Mouse (Mus musculus): Measurements from ENCODE around the gene Slpi. TPM values are rescaled to one million over a fixed set of nuclear protein-coding genes. Genes with fewer than 3 reads are reported as not detected.

The Slpi gene
- total RNA-seq (2014; rRNA removed), result 0.94 and 1.4 TPM in 2 replicates
- 4.5 and 5.7 TPM in 2 replicates for polyA plus RNA-seq (2012; rRNA removed)

DNA sequence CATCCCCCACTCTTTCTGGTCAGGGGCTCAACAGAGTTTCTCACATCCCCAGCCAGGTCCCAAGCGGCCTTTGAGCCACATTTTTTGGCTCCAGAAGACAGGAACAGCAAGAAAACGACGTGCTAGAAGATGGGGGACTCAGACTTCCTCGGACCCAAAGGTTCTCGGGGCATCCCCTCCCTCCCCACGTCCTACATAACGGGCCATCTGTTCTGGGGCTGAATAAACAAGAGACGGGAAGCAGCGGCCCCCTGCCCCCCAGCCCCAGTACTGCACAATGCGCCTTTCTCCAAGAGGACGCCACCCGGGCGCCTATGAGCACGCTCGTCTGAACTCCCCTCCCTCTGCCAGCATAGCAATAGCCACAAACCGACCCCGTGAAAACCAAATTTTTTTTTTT lies at the start of gene Slpi:
Gene Slpi (minus strand): TSS at position 76 of the 400 bp plus-strand sequence.
- Histone ChIP-seq H3K79me2 (ENCODE audit: control insufficient read depth, insufficient read depth, low read length) (no peaks in the 10 kb centered on the region), H3K27me3 (ENCODE audit: control insufficient read depth, insufficient read depth, low read length) (no peaks in the 10 kb centered on the region), H3K36me3 (ENCODE audit: control insufficient read depth, insufficient read depth, low read length) (no peaks in the 10 kb centered on the region), H3K4me1 (ENCODE audit: control insufficient read depth, insufficient read depth, low read length) (no peaks in the 10 kb centered on the region), H3K27ac (replicated peaks; ENCODE audit: insufficient read depth, low read depth, low read length) (no peak within 1 kb of the TSS), H3K4me3 (ENCODE audit: insufficient read depth, low read depth, low read length) (peak within 1 kb of the TSS; percentile 47; the same call in 1 of the 2 replicates), H3K9ac (ENCODE audit: low read depth, low read length) (no peak within 1 kb of the TSS)
- TF ChIP-seq POLR2A (IDR thresholded peaks at IDR 0.05; ENCODE audit: extremely low read depth, insufficient read depth, low read length) (no peak), CTCF (IDR thresholded peaks at IDR 0.05; ENCODE audit: low read depth, low read length) (no peak)
- WGBS, result 4% methylated on average over 17 of the region's 17 CpGs
- DNase-seq (ENCODE audit: extremely low read depth, low read depth, low spot score), result no peak

DNA sequence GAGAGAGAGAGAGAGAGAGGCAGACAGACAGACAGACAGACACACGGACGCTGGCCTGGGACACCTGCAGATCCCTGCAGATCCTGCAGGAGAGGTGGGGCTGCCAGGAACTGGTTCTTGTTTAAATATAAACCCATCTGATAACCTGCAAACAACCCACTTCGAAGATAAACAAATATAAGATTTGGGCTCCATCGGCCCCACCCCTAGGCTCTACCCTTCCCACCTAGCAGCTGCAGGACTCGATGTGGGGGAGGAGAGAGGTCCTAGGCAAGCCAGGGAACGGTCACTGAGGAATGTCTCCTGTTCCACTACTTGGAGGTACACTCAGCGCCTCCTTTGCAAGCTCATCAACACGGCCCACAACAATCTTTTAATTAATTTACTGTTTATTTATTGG lies 49.4 kb upstream of the Slpi start:
- H3K27ac ChIP-seq (replicated peaks; ENCODE audit: insufficient read depth, low read depth, low read length), result peak overlapping the region; percentile 59
- peak; percentile 87 for DNase-seq (ENCODE audit: extremely low read depth, low read depth, low spot score)

DNA sequence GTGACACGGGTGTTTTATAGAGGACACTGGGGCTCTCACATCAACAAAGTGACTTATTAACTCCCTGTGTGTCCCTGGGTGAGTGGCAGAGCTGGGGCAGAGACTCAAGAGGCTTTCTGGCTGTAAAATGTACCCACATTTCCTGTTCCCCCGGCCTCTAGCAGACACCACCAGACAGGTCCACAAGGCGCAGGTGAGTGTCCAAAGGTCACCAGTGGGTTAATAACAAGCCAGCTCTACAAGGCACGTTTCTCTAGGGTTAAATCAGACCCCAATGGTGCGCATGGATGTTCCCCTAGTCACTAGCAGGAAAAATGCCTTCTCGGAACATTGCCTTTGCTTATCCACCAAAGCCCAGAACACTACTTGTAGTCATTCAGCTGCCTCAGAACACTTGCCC lies 48.8 kb upstream of the Slpi start:
- H3K27ac ChIP-seq (replicated peaks; ENCODE audit: insufficient read depth, low read depth, low read length), result peak overlapping the region; percentile 59
- H3K27me3 ChIP-seq (ENCODE audit: control insufficient read depth, insufficient read depth, low read length), result no peaks in the 10 kb centered on the region
- peaks cover 18% of the 10 kb centered on the region; the same call in 1 of the 2 replicates for H3K36me3 ChIP-seq (ENCODE audit: control insufficient read depth, insufficient read depth, low read length)
- H3K79me2 ChIP-seq (ENCODE audit: control insufficient read depth, insufficient read depth, low read length), result peaks cover 49% of the 10 kb centered on the region
- TF ChIP-seq CTCF (IDR thresholded peaks at IDR 0.05; ENCODE audit: low read depth, low read length) (no peak), POLR2A (IDR thresholded peaks at IDR 0.05; ENCODE audit: extremely low read depth, insufficient read depth, low read length) (no peak)
- H3K4me3 ChIP-seq (ENCODE audit: insufficient read depth, low read depth, low read length), result peak overlapping the region; percentile 75; the same call in 1 of the 2 replicates
- DNase-seq (ENCODE audit: extremely low read depth, low read depth, low spot score), result peak; percentile 76
- 23% methylated on average over 6 of the region's 6 CpGs for WGBS
- peak overlapping the region; percentile 60 for H3K9ac ChIP-seq (ENCODE audit: low read depth, low read length)
- H3K4me1 ChIP-seq (ENCODE audit: control insufficient read depth, insufficient read depth, low read length), result peaks cover 31% of the 10 kb centered on the region

More for the DNA sequence above, 49.4 kb upstream of the Slpi start:
- Histone ChIP-seq H3K9ac (ENCODE audit: low read depth, low read length) (peak overlapping the region; percentile 60), H3K4me1 (ENCODE audit: control insufficient read depth, insufficient read depth, low read length) (peaks cover 26% of the 10 kb centered on the region), H3K79me2 (ENCODE audit: control insufficient read depth, insufficient read depth, low read length) (peaks cover 50% of the 10 kb centered on the region), H3K27me3 (ENCODE audit: control insufficient read depth, insufficient read depth, low read length) (no peaks in the 10 kb centered on the region), H3K36me3 (ENCODE audit: control insufficient read depth, insufficient read depth, low read length) (peaks cover 18% of the 10 kb centered on the region; the same call in 1 of the 2 replicates), H3K4me3 (ENCODE audit: insufficient read depth, low read depth, low read length) (peak overlapping the region; percentile 75)
- 18% methylated on average over 8 of the region's 8 CpGs for WGBS
- 0 out of 2 replicates have a peak, but pooled peaks have one; percentile 6 for TF ChIP-seq CTCF (IDR thresholded peaks at IDR 0.05; ENCODE audit: low read depth, low read length)
- TF ChIP-seq POLR2A (IDR thresholded peaks at IDR 0.05; ENCODE audit: extremely low read depth, insufficient read depth, low read length), result no peak

DNA sequence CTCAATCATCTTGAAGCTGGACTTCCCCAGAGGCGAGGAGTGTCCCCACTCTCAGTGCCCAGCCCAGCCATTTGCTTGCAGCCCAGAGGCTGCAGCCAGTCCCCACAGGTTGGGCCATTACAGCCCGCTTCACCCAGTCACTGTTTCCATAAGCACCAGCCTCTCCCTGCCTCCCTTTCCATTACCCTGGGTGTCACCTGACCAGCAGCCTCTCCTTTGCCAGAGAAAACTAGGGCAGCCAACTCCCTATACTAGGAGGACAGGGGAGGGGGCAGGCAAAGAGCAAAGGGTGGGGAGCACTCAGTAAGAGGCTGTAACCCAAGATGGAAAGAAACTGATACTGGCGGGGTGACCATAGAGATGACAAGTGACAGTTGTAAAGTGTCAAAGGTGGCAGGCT lies 48.1 kb upstream of the Slpi start:
- Histone ChIP-seq H3K36me3 (ENCODE audit: control insufficient read depth, insufficient read depth, low read length) (peaks cover 18% of the 10 kb centered on the region; the same call in 1 of the 2 replicates), H3K9ac (ENCODE audit: low read depth, low read length) (peak overlapping the region; percentile 60), H3K27me3 (ENCODE audit: control insufficient read depth, insufficient read depth, low read length) (no peaks in the 10 kb centered on the region), H3K27ac (replicated peaks; ENCODE audit: insufficient read depth, low read depth, low read length) (peak overlapping the region; percentile 59), H3K4me3 (ENCODE audit: insufficient read depth, low read depth, low read length) (peak overlapping the region; percentile 53), H3K79me2 (ENCODE audit: control insufficient read depth, insufficient read depth, low read length) (peaks cover 41% of the 10 kb centered on the region), H3K4me1 (ENCODE audit: control insufficient read depth, insufficient read depth, low read length) (peaks cover 36% of the 10 kb centered on the region)
- peak; percentile 82 for DNase-seq (ENCODE audit: extremely low read depth, low read depth, low spot score)
- WGBS, result 17% methylated on average over 3 of the region's 3 CpGs
- TF ChIP-seq POLR2A (IDR thresholded peaks at IDR 0.05; ENCODE audit: extremely low read depth, insufficient read depth, low read length) (no peak), CTCF (IDR thresholded peaks at IDR 0.05; ENCODE audit: low read depth, low read length) (no peak)

DNA sequence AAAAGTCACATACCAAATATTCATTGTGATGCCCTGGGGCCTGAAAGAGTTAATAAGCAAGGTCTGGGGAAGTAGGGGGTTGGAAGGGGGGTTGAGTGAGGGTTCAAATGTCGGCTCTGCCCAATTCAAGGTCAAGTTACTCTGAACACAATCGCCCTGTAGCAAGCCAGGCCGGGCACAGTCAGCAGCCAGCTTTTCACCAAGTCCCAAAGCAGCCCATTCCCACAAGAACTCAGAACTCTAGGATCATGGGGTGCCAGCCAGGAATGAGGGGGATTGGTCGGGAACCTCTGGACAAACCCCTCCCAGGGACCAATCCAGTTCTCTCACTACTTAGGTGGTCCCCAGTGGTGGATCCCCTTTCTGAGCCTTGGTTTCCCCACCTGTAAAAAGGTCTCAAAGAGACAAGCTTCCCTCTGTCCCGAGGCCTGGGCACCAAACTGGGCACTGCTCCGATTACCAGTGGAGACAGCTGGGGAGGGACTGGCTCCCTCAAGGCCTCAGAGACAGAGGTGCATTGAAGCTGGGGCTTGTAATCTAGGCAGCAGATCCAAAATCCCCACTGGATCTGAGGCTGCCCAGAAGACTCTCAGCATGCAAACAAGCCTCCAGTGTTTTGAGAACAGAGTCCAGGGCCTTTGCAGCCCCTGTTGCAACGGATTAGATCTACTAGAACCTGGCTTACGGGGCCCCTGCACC lies 47.5 kb upstream of the Slpi start:
- peaks cover 41% of the 10 kb centered on the region for H3K4me1 ChIP-seq (ENCODE audit: control insufficient read depth, insufficient read depth, low read length)
- DNase-seq (ENCODE audit: extremely low read depth, low read depth, low spot score), result peak; percentile 55
- WGBS, result 9% methylated on average over 8 of the region's 8 CpGs
- H3K4me3 ChIP-seq (ENCODE audit: insufficient read depth, low read depth, low read length), result peak overlapping the region; percentile 53
- H3K79me2 ChIP-seq (ENCODE audit: control insufficient read depth, insufficient read depth, low read length), result peaks cover 35% of the 10 kb centered on the region
- H3K27ac ChIP-seq (replicated peaks; ENCODE audit: insufficient read depth, low read depth, low read length), result peak overlapping the region; percentile 59
- no peak for TF ChIP-seq POLR2A (IDR thresholded peaks at IDR 0.05; ENCODE audit: extremely low read depth, insufficient read depth, low read length)
- no peak for TF ChIP-seq CTCF (IDR thresholded peaks at IDR 0.05; ENCODE audit: low read depth, low read length)
- H3K36me3 ChIP-seq (ENCODE audit: control insufficient read depth, insufficient read depth, low read length), result peaks cover 20% of the 10 kb centered on the region; the same call in 1 of the 2 replicates
- H3K27me3 ChIP-seq (ENCODE audit: control insufficient read depth, insufficient read depth, low read length), result no peaks in the 10 kb centered on the region
- peak overlapping the region; percentile 60 for H3K9ac ChIP-seq (ENCODE audit: low read depth, low read length)

All from liver, adult 2 months (tissue).